Mouse (Mus musculus): ENCODE results near the gene Lingo3.

GRCm38 (mm10) chr10:80798150-80799006, 45.5 kb downstream of the Lingo3 start, which contains the start of the genes Sf3a2 and Plekhj1:
- no peak for TF ChIP-seq CTCF (IDR thresholded peaks at IDR 0.05; ENCODE audit: control insufficient read depth, insufficient read depth, low read length)
- peak; percentile 78 for TF ChIP-seq POLR2A (IDR thresholded peaks at IDR 0.05; ENCODE audit: borderline replicate concordance, control insufficient read depth, low read depth, low read length)
